Mouse (Mus musculus) left cerebral cortex, postnatal 4 days (tissue): ENCODE measurements around the gene Depdc1a. TPM values are rescaled to one million over a fixed set of nuclear protein-coding genes. Genes with fewer than 3 reads are reported as not detected.
"Not testable (repeated sequence)": the region's sequence is repeated elsewhere in the genome, so short reads cannot be mapped to it uniquely, and the experiment has no call there.

Experiments used
- DNase-seq: peaks from one replicate; pipeline ENCODE4 v3.0.0-alpha.2; 2022
- intact Hi-C: fragments of 180-260 bp; cut with DNase I; formaldehyde crosslinking; loops from one replicate; pipeline ENCODE4 v1.15.1; 2025
- total RNA-seq, 2 experiments: library from RNA; stranded (reverse); gene quantifications; 2 replicates each; pipeline ENCODE4 v1.2.3; 2021

The Depdc1a gene
- 1 to 10 TPM; 1.3 to 1.6 TPM for total RNA-seq

- intact Hi-C loops = no loop called here
- DNase-seq = peak; percentile 91
Measured at GRCm38 (mm10) chr3:159495243-159495801, at the start of gene Depdc1a. Depdc1a (plus strand) TSS chr3:159495433.

- DNase-seq = no peak
- intact Hi-C loops = no loop called here
Measured at GRCm38 (mm10) chr3:159470059-159470458, 25.2 kb upstream of the Depdc1a start.

GRCm38 (mm10) chr3:159475465-159475864 lies 19.8 kb upstream of the Depdc1a start:
- DNase-seq = no peak
- intact Hi-C loops = no loop called here

- no peak for DNase-seq
- intact Hi-C loops = no loop called here
Measured at GRCm38 (mm10) chr3:159477250-159477962, 17.8 kb upstream of the Depdc1a start.

- intact Hi-C loops, DNase-seq: not testable (repeated sequence)
Measured at GRCm38 (mm10) chr3:159494709-159495108, 524 bp upstream of the Depdc1a start.

GRCm38 (mm10) chr3:159508899-159509298 lies 13.7 kb downstream of the Depdc1a start:
- intact Hi-C loops = no loop called here
- no peak for DNase-seq

- no peak for DNase-seq
- intact Hi-C loops = no loop called here
Measured at GRCm38 (mm10) chr3:159528563-159528962, 33.3 kb downstream of the Depdc1a start.

- DNase-seq = peak; percentile 18
- intact Hi-C loops = no loop called here
Measured at GRCm38 (mm10) chr3:159548303-159548702, 53.1 kb downstream of the Depdc1a start.

GRCm38 (mm10) chr3:159550224-159550623 lies 55.0 kb downstream of the Depdc1a start:
- DNase-seq = no peak
- intact Hi-C loops = no loop called here

Other genes with a start within 250 kb of the Depdc1a start
- not detected for gene Rpe65, start 103.7 kb downstream of the Depdc1a start, total RNA-seq